Mouse (Mus musculus) cerebellum, adult 9-10 months (tissue): ENCODE data around the gene Uck2.

ENCODE experiments used
- DNase-seq: peaks from one replicate; pipeline ENCODE4 v3.0.0; 2022

The Uck2 gene

GRCm38 (mm10) chr1:167283441-167284257, 1.5 kb downstream of the Uck2 start:
- DNase-seq = no peak

DNA sequence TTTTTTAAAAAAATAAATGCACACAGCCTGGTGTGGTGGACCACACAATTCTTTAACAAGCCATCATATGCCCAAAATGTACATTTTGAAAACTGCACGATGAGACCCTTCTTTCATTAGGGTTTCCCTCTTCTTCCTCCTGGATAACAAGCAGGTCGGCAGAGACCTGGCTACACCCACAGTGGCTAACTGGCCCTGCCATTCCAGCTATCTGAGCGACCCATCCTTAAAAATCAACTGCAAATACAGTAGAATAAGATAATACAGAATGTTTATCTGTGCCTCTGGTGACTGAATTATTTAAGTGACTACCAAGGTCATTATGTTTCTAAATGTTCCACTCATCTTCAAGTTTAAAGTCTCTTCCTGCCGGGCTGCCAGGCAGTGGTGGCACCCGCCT, 2.4 kb downstream of the Uck2 start:
- DNase-seq = no peak

- no peak for DNase-seq
These were observed 3.0 kb downstream of the Uck2 start for GRCm38 (mm10) chr1:167282112-167282511.

DNA sequence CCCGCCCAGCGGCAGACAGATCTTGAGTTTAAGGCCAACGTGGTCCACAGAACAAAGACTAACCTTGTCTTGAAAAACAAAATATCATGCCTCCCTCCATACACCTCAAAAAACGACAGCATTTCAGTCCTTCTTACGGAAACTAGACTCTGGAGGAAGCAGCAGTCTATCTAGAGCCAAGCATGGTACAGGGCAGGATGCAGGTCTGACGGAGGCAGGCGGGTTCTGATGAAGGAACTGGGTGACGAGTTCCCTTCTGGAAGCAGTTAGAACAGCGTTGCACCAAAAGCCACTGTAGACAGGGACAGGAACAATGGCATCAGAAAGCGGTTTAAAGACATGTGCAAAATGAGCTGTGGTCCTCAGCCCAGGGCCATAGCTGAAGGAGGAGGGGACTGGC, 5.1 kb downstream of the Uck2 start:
- no peak for DNase-seq

DNA sequence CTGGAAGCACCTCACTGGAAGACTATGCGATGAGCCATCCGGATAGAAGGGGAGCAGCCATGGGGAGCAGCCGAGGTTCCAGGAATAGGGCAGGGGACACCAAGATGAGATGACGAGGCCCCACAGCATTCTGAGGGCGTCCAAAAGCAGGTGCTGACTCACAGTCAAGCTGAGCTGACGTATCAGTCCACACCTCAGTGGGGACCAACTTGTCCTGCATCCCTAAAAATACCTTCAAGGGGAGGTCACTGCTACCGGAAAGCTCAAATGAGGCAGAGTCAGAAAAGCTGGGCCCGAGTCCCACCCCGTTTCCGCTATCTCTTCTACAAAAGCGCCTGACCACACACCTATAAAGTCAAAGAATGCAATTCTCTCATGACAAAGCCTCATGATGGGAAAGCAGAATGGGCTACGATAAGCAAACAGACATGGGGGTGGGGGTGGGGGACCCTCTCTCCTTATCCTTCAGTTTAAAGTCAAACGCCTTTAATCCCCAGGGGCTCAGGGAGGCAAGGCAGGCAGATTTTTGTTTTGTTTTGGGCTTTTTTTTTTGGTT, 5.9 kb downstream of the Uck2 start:
- no peak for DNase-seq

- DNase-seq = no peak
These were observed 6.7 kb downstream of the Uck2 start for GRCm38 (mm10) chr1:167278395-167278794.

DNA sequence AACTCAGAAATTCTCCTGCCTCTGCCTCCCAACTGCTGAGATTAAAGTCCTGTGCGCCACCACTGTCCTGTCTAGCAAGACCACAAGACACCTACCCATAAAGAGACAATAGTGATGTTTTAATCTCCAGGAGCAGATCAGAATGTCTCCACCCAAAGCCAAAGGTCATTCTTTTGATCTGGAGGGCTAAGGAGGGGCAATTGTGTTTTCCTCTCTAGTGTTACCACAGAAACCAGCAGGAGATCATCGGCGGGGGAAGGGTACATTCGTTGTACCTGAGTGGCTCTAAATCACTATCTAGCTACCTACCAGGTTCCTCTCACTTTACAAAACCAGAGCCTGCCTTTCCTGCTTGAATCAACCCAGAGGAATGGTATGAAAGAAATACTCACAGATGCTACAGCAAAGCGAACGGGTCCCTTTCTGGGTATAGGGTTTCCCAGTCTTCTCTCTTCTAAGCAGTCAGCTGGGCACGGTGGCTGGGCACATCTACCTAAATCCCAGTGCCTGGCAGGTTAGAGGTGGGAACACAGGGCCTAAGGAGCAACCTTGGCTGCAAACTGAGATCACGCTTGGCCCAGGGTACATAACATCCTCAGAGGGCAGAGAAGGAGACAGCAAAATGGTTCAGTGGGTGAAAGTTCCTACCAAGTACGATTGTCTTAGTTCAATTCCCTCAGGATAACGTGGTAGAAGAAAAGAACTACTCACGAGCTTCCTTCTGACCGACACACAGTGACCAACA, 10.3 kb downstream of the Uck2 start:
- no peak for DNase-seq

DNA sequence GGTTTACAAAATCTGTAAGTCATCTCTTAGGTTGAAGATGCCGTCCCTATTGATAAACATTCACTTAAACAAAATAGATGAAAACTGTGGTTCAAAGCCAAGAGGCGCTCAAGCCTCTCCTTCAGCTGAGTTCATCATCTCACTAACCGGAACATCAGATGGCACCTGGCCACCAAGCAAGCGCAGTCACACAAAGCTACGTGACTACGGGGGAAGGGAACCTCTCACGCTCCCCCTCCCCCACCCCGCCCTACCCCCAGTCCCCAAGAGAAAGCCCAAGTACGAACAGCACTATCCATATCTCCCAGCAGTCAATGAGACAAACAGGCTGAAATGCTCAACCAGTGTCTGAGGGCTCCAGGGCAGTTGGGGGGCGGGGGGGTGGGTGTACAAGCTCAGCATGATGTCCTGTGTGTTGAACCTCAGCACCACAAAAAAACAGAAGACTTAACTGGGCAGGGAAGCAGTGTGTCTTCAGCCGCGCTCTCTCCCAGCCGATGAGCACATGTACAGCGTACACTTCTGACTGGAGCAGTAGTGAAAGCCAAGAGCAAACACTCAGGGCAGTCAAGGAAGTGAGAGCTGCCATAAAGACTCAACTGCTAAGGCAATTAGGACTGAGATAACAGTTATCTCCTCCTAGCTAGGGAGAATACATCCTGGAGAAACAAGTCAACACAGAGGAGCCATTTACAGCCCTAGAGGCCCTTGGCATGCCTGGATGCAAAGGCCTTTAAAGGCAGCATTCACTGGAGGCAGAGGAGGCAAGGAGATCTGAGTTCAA, 11.5 kb downstream of the Uck2 start:
- DNase-seq = no peak

- DNase-seq = no peak
These were observed 13.3 kb downstream of the Uck2 start for GRCm38 (mm10) chr1:167271841-167272240.

DNA sequence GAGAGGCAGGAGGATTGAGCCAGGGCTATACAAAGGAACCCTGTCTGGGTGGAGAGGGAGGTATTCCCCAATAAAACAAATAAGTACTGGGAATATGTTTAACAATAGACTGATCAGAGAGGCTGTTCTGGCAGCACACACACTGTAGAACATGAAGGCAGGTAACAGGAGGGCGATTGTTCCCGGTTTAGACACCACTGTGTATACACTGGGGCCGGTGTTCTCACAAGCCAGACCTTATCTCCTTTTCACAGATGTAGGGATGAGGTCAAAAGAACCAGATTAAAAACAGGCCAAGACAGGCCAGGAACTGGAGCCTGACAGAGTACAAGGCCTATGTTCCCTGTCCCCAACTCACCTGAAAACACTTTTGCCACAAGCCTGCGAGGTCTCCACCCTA, 13.8 kb downstream of the Uck2 start:
- no peak for DNase-seq

- no peak for DNase-seq
These were observed 14.6 kb downstream of the Uck2 start for GRCm38 (mm10) chr1:167270342-167271111.

- peak; percentile 82 for DNase-seq
These were observed 15.3 kb downstream of the Uck2 start for GRCm38 (mm10) chr1:167269856-167270270.

DNA sequence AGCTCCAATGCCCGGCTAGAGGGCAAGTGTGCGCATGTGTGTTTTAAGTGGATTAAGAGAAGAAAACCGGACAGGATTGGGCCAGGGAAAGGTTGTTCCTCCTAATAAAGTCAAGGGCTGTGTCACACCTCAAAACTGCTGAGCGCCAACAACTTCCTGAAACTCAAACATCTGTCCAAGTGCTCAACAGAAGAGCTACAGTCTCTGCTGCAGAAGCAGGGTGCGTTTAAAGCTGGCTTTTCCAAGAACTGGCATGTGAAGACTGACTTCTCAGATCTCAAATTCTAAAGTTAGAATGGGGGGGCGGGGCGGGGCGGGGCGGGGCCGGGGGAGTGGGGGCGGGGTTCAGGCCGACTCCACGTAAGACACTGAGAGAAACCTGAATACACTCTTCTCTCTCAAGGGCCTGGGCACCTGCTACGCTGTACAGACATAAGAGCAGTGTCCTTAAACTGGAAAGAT, 15.7 kb downstream of the Uck2 start:
- DNase-seq = no peak

- no peak for DNase-seq
These were observed 16.6 kb downstream of the Uck2 start for GRCm38 (mm10) chr1:167268360-167269063.

DNA sequence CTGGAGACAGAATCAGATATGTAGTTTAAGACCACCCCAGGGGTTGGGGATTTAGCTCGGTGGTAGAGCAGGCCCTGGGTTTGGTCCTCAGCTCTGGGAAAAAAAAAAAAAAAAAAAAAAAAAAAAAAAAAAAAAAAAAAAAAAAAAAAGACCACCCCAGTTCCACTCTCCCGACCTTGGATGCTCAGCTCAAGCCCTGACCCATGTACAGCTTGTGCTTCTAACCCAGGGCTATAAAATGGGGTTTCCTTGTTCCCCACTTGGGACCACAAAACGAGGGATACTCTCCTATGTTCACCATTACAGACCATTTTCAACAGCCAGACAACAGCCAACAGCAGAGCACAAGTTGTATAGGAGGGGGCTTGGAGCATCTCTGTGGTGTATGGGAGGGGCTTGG, 18.4 kb downstream of the Uck2 start:
- no peak for DNase-seq

DNA sequence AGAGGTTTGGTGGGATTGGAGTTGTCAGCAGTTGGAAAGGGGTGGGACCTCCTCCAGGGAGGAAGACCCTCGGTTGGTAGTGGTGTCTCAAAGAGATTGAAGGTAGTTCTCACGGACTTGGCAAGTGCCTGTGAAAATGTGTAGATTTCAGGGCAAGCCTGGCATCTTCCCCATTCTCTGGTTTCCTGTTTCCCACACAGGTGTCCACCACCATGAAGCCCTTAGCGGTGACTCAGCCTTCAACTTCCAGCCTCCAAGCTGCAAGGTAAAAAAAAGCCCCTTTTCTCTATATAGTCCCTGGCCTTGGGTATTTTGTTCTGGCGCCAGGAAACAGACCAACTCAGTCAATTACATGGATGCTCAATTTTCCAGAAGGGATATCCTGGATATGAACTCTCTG, 19.8 kb downstream of the Uck2 start:
- DNase-seq = no peak

DNA sequence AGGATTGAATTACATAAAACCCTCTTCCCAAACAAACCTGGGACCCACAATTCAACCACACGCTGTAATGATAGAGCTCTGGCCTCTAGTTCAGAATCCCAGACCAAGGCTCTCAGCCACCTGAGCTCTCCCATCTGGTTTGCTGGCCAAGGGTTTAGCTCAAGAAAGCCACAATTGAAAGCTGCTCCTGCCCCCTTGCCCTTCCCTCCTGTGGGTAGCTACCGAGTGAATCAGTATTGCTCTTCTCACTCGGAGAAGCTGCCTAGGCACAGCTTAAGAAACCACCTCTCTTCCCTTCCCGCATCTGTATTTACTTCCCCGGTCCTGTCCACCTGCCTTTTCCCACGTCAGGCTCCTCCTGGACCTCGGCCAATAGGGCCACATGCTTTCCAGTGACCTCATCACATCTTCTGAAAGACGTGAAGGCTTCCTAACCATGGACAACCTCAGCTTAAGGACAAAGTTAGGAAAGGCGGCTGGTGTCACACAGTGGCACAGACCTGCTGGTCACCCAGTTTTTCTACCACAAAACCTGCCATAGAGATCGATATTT, 22.6 kb downstream of the Uck2 start:
- peak; percentile 53 for DNase-seq

- DNase-seq = no peak
These were observed 23.4 kb downstream of the Uck2 start for GRCm38 (mm10) chr1:167261750-167262149.

DNA sequence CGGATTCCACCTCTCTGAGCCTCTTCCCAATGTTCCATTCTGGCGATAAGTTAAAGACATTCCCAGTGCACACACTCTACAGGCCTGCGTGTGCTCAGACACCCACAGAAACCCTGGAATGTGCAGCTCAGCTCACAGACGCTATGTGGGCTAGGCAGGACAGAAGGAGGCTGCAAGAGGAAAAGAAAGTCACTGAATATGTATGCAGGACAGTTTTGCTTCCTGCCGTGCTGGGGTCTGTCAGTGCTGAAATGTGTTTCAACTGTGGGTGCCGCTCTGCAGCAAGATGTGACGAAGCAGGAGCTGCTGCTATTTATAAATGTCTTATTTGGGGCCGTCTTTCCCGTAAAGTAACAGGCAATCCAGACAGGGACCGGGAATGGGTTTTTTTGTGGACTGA, 25.4 kb downstream of the Uck2 start:
- DNase-seq = no peak

DNA sequence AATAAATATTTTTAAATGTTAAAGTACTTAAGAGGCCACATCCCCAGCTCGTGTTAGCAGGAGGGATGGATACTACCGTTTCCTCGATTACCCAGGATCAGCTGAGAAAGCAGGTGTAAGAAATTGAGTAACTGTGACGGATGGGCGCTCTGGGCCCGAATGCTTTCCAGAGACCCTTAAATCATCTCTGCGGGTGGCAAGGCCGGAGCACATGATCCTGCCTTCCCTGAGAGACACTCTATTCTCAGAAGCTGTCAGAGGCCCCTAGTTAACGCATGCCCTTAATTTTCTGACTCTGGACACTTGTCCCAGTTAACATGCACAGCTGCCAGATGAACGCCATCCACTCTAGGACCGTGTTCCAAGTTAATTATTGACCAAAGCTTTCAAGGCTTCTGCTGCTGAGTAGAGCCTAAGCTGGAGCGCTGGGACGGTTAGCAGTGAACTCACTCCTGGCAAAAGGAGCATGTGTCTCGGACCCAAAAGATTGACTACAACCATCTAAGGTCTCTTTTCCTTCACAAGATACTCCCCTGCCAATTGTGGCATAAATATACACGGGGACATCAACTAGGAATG, 28.3 kb downstream of the Uck2 start:
- DNase-seq = no peak

GRCm38 (mm10) chr1:167253579-167253978, 31.5 kb downstream of the Uck2 start:
- DNase-seq = no peak
